Mouse (Mus musculus): Measurements from ENCODE around the gene Tgfbi. TPM values are rescaled to one million over a fixed set of nuclear protein-coding genes. Genes with fewer than 3 reads are reported as not detected.

The Tgfbi gene
- polyA plus RNA-seq, 1 experiment from 2014 or later = 165 TPM

GRCm38 (mm10) chr13:56644031-56644430, 34.7 kb downstream of the Tgfbi start:
- Histone ChIP-seq H3K4me3 (replicated peaks) (no peak overlapping the region), H3K27ac (no peak overlapping the region), H3K9me3 (no peaks in the 10 kb centered on the region), H3K36me3 (peaks cover 2% of the 10 kb centered on the region; the same call in 1 of the 2 replicates), H3K4me1 (peaks cover 19% of the 10 kb centered on the region), H3K9ac (no peak overlapping the region), H3K4me2 (no peak overlapping the region), H3K27me3 (replicated peaks) (no peaks in the 10 kb centered on the region)
- ATAC-seq (ENCODE audit: insufficient read depth, low FRiP score, low read depth) = no peak
- 52% methylated on average over 3 of the region's 3 CpGs for WGBS

- no peak overlapping the region for H3K4me3 ChIP-seq (replicated peaks)
- H3K9ac ChIP-seq = no peak overlapping the region
- H3K4me2 ChIP-seq = no peak overlapping the region
- no peaks in the 10 kb centered on the region for H3K36me3 ChIP-seq
- no peaks in the 10 kb centered on the region for H3K9me3 ChIP-seq
- H3K4me1 ChIP-seq = peaks cover 19% of the 10 kb centered on the region
- H3K27me3 ChIP-seq (replicated peaks) = no peaks in the 10 kb centered on the region
- no peak overlapping the region for H3K27ac ChIP-seq
- no peak for ATAC-seq (ENCODE audit: insufficient read depth, low FRiP score, low read depth)
- WGBS = 92% methylated on average over 6 of the region's 6 CpGs
Observed at GRCm38 (mm10) chr13:56645744-56646143, 36.4 kb downstream of the Tgfbi start.

GRCm38 (mm10) chr13:56647597-56648405, 38.5 kb downstream of the Tgfbi start:
- no peaks in the 10 kb centered on the region for H3K36me3 ChIP-seq
- no peaks in the 10 kb centered on the region for H3K27me3 ChIP-seq (replicated peaks)
- no peak overlapping the region for H3K4me3 ChIP-seq (replicated peaks)
- H3K27ac ChIP-seq = peak overlapping the region; percentile 37; the same call in 1 of the 2 replicates
- no peak overlapping the region for H3K9ac ChIP-seq
- 77% methylated on average over 10 of the region's 10 CpGs for WGBS
- peaks cover 19% of the 10 kb centered on the region for H3K4me1 ChIP-seq
- H3K9me3 ChIP-seq = no peaks in the 10 kb centered on the region
- ATAC-seq (ENCODE audit: insufficient read depth, low FRiP score, low read depth) = peak; percentile 40; the same call in 1 of the 2 replicates
- no peak overlapping the region for H3K4me2 ChIP-seq

- Histone ChIP-seq H3K36me3 (no peaks in the 10 kb centered on the region), H3K9ac (no peak overlapping the region), H3K27me3 (replicated peaks) (no peaks in the 10 kb centered on the region), H3K4me1 (peaks cover 23% of the 10 kb centered on the region; the same call in 1 of the 2 replicates), H3K4me2 (no peak overlapping the region), H3K27ac (no peak overlapping the region), H3K9me3 (no peaks in the 10 kb centered on the region), H3K4me3 (replicated peaks) (no peak overlapping the region)
- ATAC-seq (ENCODE audit: insufficient read depth, low FRiP score, low read depth) = no peak
- 76% methylated on average over 2 of the region's 2 CpGs for WGBS
Observed at GRCm38 (mm10) chr13:56650020-56650419, 40.7 kb downstream of the Tgfbi start.

DNA sequence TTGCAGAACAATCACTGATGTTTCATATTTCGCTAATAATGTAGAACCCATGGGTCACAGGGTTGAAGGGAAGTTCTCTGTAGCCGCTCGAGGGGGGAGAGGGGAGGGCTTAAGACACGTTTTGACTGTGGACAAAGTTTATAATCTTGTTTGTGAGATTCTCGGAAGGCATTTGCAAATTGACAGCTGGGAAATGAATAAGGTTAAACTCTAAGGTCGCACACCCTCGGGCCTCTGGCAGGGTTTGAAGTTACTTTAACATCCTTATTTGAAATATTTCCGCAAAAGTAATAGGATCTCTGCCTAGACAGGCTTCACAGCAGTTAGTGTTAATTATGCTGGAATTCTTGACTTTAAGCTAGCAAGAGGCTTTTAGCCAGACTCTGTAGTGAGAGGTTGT, 43.1 kb downstream of the Tgfbi start:
- H3K9me3 ChIP-seq = no peaks in the 10 kb centered on the region
- no peak overlapping the region for H3K4me3 ChIP-seq (replicated peaks)
- peaks cover 23% of the 10 kb centered on the region; the same call in 1 of the 2 replicates for H3K4me1 ChIP-seq
- peak; percentile 9; the same call in 1 of the 2 replicates for ATAC-seq (ENCODE audit: insufficient read depth, low FRiP score, low read depth)
- no peak overlapping the region for H3K9ac ChIP-seq
- no peaks in the 10 kb centered on the region for H3K27me3 ChIP-seq (replicated peaks)
- no peaks in the 10 kb centered on the region for H3K36me3 ChIP-seq
- 26% methylated on average over 8 of the region's 8 CpGs for WGBS
- H3K27ac ChIP-seq = peak overlapping the region; percentile 44; the same call in 1 of the 2 replicates
- H3K4me2 ChIP-seq = no peak overlapping the region

GRCm38 (mm10) chr13:56654176-56654575, 44.9 kb downstream of the Tgfbi start:
- Histone ChIP-seq H3K4me1 (peaks cover 20% of the 10 kb centered on the region; the same call in 1 of the 2 replicates), H3K36me3 (no peaks in the 10 kb centered on the region), H3K4me3 (replicated peaks) (no peak overlapping the region), H3K9me3 (no peaks in the 10 kb centered on the region), H3K27ac (no peak overlapping the region), H3K27me3 (replicated peaks) (no peaks in the 10 kb centered on the region), H3K9ac (no peak overlapping the region), H3K4me2 (no peak overlapping the region)
- 84% methylated on average over 5 of the region's 5 CpGs for WGBS
- no peak for ATAC-seq (ENCODE audit: insufficient read depth, low FRiP score, low read depth)

- no peaks in the 10 kb centered on the region for H3K27me3 ChIP-seq (replicated peaks)
- no peaks in the 10 kb centered on the region for H3K9me3 ChIP-seq
- ATAC-seq (ENCODE audit: insufficient read depth, low FRiP score, low read depth) = no peak
- peaks cover 20% of the 10 kb centered on the region; the same call in 1 of the 2 replicates for H3K4me1 ChIP-seq
- no peak overlapping the region for H3K4me2 ChIP-seq
- H3K36me3 ChIP-seq = no peaks in the 10 kb centered on the region
- 27% methylated on average over 7 of the region's 7 CpGs for whole genome bisulfite sequencing
- H3K4me3 ChIP-seq (replicated peaks) = no peak overlapping the region
- H3K27ac ChIP-seq = no peak overlapping the region
- H3K9ac ChIP-seq = no peak overlapping the region
Observed at GRCm38 (mm10) chr13:56657946-56658512, 48.7 kb downstream of the Tgfbi start.

GRCm38 (mm10) chr13:56658931-56659330, 49.6 kb downstream of the Tgfbi start:
- no peak overlapping the region for H3K4me2 ChIP-seq
- 54% methylated on average over 6 of the region's 6 CpGs for WGBS
- no peaks in the 10 kb centered on the region for H3K36me3 ChIP-seq
- H3K27ac ChIP-seq = no peak overlapping the region
- no peak overlapping the region for H3K4me3 ChIP-seq (replicated peaks)
- no peaks in the 10 kb centered on the region for H3K9me3 ChIP-seq
- ATAC-seq (ENCODE audit: insufficient read depth, low FRiP score, low read depth) = no peak
- H3K4me1 ChIP-seq = peaks cover 13% of the 10 kb centered on the region; the same call in 1 of the 2 replicates
- no peaks in the 10 kb centered on the region for H3K27me3 ChIP-seq (replicated peaks)
- no peak overlapping the region for H3K9ac ChIP-seq

DNA sequence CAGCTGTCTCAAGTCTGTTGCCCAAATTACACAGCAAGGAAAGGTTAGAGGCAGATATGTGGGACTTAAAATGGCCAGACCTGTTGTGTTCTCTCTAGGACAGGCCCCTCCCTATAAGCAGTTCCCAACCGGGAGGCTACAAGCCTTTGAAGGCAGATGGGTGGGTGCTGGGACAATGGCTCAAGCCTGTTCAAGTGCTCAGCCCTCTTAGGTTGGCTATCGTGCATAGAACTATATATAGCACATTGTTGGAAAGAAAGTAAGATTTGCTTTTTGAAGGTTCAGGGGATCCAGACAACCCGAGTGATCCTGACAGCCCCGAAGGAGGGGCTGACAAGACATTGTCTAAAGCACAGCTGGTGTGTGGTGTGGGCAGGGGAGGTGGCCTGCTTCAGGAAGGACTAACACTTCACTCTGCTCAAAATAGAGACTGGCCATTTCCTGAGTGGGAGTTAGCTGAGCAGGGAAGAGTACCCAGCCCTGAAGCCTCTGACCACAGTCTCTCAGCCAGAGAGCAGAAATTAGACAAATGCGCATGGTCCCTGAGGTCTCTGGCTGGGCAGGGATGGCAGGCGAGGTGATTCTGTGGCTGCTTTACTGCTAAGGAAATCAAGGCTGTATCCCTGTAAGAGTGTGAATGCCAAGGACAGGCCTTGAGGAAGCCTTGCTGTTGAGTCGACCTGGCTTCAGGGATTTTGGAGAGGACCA, 52.7 kb downstream of the Tgfbi start:
- H3K4me1 ChIP-seq = 0 out of 2 replicates have a peak, but pooled peaks cover 10% of the 10 kb centered on the region
- WGBS = 53% methylated on average over 7 of the region's 7 CpGs
- no peak overlapping the region for H3K4me2 ChIP-seq
- H3K9ac ChIP-seq = no peak overlapping the region
- no peak for ATAC-seq (ENCODE audit: insufficient read depth, low FRiP score, low read depth)
- H3K27ac ChIP-seq = peak overlapping the region; percentile 44; the same call in 1 of the 2 replicates
- H3K36me3 ChIP-seq = no peaks in the 10 kb centered on the region
- H3K27me3 ChIP-seq (replicated peaks) = no peaks in the 10 kb centered on the region
- H3K4me3 ChIP-seq (replicated peaks) = no peak overlapping the region
- H3K9me3 ChIP-seq = no peaks in the 10 kb centered on the region

DNA sequence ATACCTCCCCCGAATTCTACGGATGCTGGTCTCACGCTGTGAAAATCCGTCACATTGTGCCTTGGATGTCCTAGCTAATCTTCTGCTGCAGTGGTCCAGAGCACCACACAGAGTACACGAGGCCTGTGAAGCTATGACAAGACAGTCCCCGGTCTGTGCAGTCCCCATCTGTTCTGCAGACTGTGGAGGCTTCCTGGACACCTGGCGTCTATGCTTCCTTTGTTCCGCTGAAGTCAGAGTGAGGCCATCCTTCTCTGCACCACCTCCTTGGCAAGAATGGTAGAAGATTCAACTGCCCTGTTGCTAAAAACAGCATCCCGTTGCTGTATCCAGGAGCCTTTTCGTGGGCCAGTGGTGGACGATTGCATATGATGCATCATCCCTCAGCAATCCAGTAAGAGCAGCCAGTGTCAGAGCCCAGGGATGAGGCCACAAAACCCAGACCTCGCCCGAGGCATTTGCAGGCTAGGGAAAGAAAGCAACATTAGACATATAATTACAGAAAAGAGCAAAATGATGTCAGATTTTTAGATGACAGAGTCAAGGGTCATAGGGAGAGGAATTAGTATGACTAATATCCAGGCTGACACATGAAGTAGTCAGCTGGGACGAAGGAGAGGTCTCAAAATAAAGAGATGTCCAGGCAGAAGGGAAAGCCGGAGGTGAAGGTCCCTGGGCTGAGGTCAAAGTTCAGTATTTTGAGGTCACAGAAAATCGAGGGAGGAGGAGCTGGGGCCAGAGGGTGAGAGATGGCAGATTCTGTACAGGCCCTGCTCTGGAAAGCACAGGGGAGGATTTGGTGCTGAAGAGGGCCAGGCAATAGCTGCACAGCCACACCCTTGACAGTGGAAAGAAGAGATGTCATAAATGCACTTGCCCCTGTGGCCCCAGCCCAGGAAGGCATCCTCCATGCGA, 55.2 kb downstream of the Tgfbi start:
- no peak for ATAC-seq (ENCODE audit: insufficient read depth, low FRiP score, low read depth)
- Histone ChIP-seq H3K27ac (no peak overlapping the region), H3K9ac (no peak overlapping the region), H3K4me1 (no peaks in the 10 kb centered on the region), H3K4me2 (no peak overlapping the region), H3K36me3 (no peaks in the 10 kb centered on the region), H3K9me3 (no peaks in the 10 kb centered on the region), H3K27me3 (replicated peaks) (no peaks in the 10 kb centered on the region), H3K4me3 (replicated peaks) (no peak overlapping the region)
- 64% methylated on average over 17 of the region's 17 CpGs for WGBS

GRCm38 (mm10) chr13:56671206-56671605, 61.9 kb downstream of the Tgfbi start:
- ATAC-seq (ENCODE audit: insufficient read depth, low FRiP score, low read depth) = peak; percentile 65; the same call in 1 of the 2 replicates
- Histone ChIP-seq H3K36me3 (no peaks in the 10 kb centered on the region), H3K4me3 (replicated peaks) (no peak overlapping the region), H3K27me3 (replicated peaks) (no peaks in the 10 kb centered on the region), H3K9ac (no peak overlapping the region), H3K4me1 (no peaks in the 10 kb centered on the region), H3K4me2 (no peak overlapping the region), H3K9me3 (no peaks in the 10 kb centered on the region), H3K27ac (no peak overlapping the region)
- 46% methylated on average over 11 of the region's 11 CpGs for WGBS
